Mouse (Mus musculus) thymus, postnatal 4 days (tissue): ENCODE measurements at regions not wholly inside any gene's neighbourhood (a gene's known extent, or its start where the extent isn't known, plus 50 kb on each side); places are given as distances from the start of the nearest gene placed in this dataset.
"Not testable (repeated sequence)": the region's sequence is repeated elsewhere in the genome, so short reads cannot be mapped to it uniquely, and the experiment has no call there.

Experiments
- DNase-seq: peaks from one replicate; pipeline ENCODE4 v3.0.0; 2021

- DNase-seq: not testable (repeated sequence)
Observed at GRCm38 (mm10) chr11:12913401-12913800, 448.6 kb upstream of the Cobl start.

GRCm38 (mm10) chr11:12873712-12874111, 409.0 kb upstream of the Cobl start:
- DNase-seq: no peak

DNA sequence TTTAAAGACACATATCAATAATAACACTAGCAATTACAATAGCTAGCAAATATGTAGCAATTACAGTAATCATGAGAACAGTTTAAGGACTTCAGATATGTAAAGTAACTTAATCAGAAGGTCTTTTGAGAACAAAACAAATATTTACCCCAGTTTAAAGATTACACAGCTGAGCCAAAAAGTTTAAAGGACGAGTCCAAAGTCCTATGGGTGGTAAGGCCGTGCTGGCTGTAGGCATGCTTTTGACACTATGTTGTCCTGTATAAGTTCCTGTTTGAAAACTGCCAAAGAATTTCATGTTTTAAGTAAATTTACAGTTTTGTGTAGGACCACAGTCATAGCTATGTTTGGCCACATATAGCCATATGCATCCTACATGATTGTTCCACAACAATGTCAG, 408.0 kb upstream of the Cobl start:
- DNase-seq: no peak

GRCm38 (mm10) chr11:12872399-12872798, 407.6 kb upstream of the Cobl start:
- no peak for DNase-seq

DNA sequence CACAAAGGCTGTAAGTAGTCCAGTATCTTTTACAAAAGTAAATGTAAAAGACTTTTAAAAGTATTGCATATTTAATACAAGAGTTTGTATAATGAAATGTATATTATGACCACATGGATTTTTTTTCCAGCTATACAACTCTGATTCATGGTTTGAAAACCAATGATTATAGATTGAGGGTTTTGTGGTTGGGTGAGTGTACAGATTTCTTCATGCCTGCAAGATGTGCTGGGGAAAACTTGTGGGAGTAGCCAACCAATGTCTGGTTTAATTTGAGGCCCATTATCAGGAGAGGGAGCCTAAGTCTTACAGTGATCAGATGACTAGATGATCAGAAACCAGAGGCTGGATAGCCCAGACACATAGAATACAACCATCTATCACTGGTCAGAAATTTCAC, 402.8 kb upstream of the Cobl start:
- no peak for DNase-seq

GRCm38 (mm10) chr11:12865034-12865620, 400.4 kb upstream of the Cobl start:
- DNase-seq: no peak

DNA sequence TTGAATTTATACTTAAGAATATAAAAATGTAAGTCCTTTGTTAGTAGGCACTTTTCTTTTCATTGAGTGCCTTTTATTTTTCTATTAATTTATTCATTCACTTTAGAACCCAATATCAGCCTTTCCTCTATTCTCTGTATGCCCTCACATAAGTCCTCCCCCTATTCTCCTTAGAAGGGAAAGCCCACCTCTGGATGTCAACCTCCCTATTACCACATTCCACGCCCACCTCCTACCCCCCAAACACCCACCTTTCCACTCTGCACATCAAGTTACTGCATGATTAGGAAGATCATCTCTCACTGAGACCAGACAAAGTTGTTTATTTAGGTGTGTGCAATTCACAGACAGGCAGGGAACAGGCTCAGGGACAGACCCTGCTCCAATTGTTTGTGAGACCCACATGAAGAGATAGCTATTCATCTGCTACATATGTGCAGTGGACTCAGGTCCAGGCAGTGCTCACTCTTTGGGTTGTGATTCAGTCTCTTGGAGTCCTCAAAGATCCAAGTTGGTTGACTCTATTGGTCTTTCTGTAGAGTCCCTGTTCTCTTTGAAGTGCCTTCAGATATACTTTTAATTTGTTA, 394.7 kb upstream of the Cobl start:
- DNase-seq: no peak

- DNase-seq: no peak
Observed at GRCm38 (mm10) chr11:12858274-12858884, 393.6 kb upstream of the Cobl start.

- no peak for DNase-seq
Observed at GRCm38 (mm10) chr11:12857358-12858199, 392.8 kb upstream of the Cobl start.

DNA sequence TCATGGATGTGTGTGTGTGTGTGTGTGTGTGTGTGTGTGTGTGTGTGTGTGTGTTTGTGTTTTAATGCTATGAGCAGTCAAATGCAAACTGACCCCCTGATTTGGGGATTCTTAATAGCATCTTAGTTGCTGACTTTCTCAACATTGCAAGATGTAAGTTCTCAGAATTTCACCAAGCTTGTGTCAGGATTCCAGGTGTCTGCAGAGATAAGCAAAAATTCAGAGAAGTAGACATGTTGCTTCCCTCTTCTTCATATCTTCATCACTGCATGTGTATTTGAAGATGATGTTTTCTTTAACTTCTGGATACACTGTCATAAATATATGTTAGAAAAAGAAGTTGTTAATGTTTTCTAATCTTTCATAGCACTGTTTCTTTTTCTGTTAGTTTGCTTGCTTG, 383.0 kb upstream of the Cobl start:
- DNase-seq: no peak

GRCm38 (mm10) chr11:12843631-12844423, 379.1 kb upstream of the Cobl start:
- DNase-seq: no peak

- no peak for DNase-seq
Observed at GRCm38 (mm10) chr11:12841393-12841792, 376.6 kb upstream of the Cobl start.

DNA sequence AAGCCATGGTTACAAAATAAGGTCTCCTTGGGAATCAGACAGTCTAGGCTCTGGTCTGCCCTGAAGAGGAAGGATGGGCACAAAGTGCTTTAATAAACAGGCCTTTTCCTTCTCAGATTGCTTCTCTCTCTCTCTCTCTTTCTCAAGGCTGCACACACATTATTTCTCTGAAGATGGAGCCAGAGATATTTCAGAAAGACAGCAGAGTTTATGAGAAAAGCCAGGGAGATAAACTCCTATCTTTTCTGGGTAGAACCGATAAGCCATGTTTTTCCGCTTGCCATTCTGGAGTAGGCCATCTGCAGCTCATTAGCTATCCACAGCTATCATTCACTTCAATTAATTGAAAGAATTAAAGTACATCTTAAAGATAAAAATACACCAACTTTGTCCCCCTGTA, 373.2 kb upstream of the Cobl start:
- no peak for DNase-seq

GRCm38 (mm10) chr11:12837387-12837786, 372.6 kb upstream of the Cobl start:
- DNase-seq: no peak

DNA sequence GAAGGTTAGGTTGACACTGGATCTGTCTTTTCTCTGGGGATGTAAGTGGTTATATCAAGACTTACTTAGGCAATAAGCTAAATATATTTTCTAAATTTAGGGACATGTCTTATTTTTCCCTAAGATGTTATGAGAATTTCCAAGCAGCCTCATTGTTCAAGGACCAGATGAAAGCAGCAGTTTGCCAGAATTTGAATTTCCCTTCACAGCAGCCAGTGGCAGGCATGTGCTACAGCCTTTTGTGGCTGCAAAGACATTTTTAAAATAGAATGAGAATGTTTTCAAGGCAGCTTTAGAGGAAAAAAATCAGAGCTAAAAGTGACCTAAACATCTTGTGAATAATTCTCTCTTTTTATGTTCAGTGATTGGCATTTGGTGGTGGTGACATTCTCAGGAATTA, 371.6 kb upstream of the Cobl start:
- DNase-seq: no peak

DNA sequence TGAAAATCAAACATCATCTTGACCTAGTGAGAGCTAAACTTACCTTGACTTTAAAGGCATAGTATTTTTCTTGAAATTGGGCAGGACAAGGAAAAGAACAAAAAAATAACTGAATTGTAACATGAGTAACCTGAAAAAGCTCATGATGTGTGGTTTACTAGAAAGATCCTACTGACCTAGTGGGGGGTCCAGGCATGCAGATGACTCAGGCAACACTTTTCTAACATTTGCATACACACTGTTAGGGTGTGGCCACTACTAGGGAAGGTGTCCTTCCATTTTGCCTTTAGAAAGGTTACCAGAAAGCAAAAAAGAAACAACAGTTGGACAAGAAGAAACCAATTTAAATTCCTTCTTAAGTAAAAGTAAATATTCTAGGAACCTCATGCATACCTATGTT, 347.3 kb upstream of the Cobl start:
- DNase-seq: no peak

GRCm38 (mm10) chr11:12810949-12811881, 346.5 kb upstream of the Cobl start:
- peak; percentile 23 for DNase-seq
